Mouse (Mus musculus): ENCODE data around the gene Gm5168. TPM values are rescaled to one million over a fixed set of nuclear protein-coding genes. Genes with fewer than 3 reads are reported as not detected.

Gm5168 gene
- not detected in 2 replicates for polyA plus RNA-seq (2012; rRNA removed; ENCODE audit: low replicate concordance)

GRCm38 (mm10) chrX:26050941-26051340 is at the start of gene Gm5168:
Gene Gm5168, minus strand, starts transcription at chrX:26051041.

Other genes with a start within 250 kb of the Gm5168 start
- gene Gm2012, start 180.3 kb upstream of the Gm5168 start, polyA plus RNA-seq (2012; rRNA removed; ENCODE audit: low replicate concordance), result not detected in 2 replicates

Measured in duodenum, adult 2 months (tissue).